Mouse (Mus musculus): ENCODE measurements around the gene Slc39a7.
"Not testable (repeated sequence)": the region's sequence is repeated elsewhere in the genome, so short reads cannot be mapped to it uniquely, and the experiment has no call there.

Slc39a7 gene

GRCm38 (mm10) chr17:34029890-34030595, 1.4 kb downstream of the Slc39a7 start:
- no peak for DNase-seq

DNA sequence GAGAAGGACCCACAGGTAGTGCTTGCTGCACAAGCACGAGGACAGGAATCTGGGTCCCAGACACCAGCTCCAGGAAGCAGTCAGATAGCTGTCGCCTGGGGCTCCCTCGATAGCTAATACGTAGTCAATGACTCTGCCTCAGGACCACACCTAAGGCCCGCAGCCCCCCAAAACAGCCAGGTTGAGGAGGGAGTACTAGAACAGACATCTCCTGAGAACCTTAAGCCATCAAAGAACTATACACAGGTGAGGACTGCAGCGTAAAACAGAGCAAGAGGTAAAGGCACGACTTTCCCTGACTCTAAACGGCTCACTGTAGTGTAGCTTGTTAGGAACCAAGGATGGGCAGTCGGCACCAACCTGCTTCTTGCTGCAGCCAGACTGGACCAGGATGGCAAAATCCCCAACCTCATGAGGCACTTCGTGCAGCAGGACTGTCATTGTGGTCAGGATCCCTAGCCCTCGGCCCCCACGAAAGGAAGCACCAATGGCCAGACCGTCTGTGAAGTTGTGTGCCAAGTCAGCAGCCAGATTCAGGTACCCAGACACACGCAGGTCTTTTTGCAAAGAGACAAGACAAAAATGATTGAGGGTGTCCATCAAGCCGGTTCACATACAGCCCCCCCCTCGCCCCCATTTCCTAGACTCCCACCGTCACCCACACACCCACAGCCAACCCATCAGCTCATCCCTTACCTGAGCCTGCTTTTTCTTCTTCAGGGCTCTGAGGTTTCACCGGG, 2.2 kb downstream of the Slc39a7 start:
- DNase-seq, result no peak

- DNase-seq, result no peak
Measured at GRCm38 (mm10) chr17:34028501-34029149, 2.9 kb downstream of the Slc39a7 start.

DNA sequence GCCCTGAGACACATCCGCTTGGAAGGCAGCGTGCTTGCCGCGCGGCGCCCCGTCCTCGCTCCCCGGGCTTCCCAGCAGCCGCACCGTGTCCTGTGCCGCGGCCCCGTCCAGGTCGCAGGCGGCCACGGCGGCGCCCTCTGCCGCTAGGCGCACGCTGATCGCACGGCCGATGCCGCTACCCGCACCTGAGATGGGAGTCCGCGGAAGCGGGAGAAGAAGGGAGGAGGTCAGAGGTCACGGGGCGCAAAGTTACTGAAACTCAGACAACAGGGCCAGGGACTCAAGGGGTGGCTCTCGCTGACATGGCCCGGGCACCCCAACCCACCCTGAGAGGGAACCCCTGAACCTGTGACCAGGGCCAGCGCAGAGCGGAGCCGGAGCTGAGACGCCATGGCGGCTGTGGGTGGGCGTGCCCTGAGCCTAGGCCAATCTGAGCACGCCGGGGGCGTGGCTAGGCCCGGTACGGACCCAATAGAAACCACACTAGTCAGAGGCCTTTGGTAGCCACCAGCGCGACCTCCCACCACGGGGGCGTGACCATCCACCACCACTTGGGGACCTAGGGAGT, 3.7 kb downstream of the Slc39a7 start, which contains the start of gene H2-Ke6:
TSS of gene H2-Ke6 (minus strand) at position 405 of the 568 bp plus-strand sequence.
- peak; percentile 93 to 96 for DNase-seq

DNA sequence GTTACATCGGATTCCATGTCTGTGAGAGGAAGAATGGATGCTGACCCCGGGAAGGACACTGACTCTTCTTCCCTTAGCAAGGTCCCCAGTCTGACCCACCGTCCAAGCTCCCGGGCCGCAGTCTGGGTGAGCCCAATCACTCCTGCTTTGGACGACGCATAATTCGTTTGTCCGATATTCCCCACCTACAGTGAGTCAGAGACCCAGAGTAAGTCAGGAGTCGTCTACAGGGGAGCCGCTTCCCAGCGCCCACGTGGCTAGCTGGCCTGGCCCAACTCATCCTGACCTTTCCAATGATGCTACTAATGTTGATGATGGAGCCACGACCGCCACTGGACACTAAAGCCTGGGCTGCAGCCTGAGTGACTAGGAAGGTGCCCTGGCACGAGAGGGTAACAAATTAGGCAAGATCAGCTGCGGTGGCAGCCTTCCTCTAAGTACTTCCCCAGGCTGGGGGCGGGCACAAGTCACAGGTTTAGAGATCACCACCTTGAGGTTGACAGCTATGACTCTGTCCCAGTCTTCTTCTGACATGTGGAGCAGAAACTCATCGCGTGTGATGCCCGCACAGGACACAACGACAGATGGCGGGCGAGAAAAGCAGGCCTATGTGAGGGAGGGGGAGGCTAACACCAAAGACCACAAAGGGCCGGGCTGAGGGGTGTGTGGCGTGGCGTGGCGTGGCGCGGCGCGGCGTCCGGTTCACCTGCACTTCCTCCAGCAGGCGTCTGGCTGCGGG, 4.4 kb downstream of the Slc39a7 start:
- DNase-seq, result peak in 1 of 2 experiments; percentile 62

DNA sequence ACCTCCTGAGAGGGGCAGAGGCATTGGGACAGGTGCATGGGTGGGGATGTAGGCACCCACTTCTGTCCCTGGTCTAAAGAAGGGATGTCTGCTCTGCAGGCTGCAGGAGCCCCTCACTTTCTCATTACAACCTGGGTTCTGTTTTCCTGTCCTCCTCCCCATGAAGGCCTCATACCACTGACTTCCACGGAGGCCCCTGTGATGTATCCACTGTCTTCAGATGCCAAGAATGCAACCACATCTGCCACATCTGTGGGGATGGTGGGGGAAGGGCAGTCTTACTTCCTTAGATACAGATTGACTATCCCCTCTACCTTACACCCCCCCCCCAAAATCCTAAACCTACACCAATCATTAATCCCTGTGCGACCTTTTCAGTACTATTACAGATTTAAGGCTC, 5.3 kb downstream of the Slc39a7 start:
- DNase-seq, result no peak

DNA sequence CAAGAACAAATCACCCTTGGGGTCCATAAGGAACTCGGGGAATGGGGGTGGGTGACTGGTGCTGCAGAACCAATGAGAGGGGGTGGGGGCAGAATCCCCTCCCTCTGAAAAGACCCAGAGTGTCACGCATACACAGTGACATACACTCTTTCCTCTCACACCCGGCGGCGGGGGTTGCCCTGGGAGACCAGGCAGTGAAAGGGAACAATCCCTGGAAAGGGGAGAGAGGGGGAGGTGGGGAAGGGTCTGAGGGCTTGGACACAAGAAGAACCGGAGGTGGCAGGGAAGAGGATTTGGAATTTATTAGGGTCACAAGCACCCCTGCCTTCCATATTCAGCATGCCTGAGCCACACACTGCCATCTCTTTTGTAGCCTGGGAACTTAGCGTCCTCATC, 5.7 kb downstream of the Slc39a7 start:
- DNase-seq, result no peak

DNA sequence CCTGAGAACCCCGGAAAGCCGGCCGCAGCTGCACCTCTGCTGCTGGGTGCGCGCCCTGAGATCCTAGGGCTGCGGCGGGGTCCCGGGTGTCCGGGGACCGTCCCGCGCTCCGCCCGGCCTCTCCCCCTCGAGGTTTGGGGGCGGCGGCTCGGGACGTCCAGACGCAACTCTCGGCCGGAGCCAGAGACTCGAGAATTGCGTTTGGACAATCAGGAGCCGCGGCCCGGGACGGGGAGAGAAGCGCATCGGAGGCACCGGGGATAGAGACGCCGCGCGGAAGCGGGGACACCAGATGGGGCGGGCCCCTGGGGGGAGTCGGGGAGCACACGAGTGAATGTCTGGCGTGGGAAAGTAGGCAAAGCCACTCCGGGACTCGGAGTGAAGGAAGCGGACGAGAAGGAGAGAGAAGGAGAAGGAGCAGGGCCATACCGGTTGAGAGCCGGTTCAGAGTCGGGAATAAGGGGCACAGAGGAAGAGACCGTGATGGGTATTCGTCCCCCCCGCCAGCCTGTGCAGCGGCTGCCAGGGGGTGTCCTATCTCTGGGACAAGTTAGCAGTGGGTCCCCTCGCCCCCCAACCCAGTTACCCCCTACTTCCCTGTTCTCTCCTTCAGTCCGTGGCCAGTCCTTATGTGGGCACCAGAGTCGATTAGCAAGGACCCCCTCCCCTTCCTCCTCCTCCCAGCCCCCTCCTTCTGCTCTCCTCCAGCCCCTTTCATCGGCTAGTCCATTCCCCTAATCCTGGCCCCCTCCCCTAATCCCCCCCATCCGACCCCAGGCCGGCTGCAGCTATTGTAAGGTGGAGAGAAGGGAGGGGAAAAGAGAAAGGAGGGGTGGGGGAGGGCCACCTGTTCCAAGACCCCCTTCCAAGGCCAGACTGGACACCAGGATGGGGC, 6.4 kb downstream of the Slc39a7 start:
- no peak for DNase-seq

- peak; percentile 82 to 87 for DNase-seq
Measured at GRCm38 (mm10) chr17:34024317-34024821, 7.1 kb downstream of the Slc39a7 start, which contains the start of gene Ring1. Gene Ring1 (minus strand): TSS chr17:34024680.

DNA sequence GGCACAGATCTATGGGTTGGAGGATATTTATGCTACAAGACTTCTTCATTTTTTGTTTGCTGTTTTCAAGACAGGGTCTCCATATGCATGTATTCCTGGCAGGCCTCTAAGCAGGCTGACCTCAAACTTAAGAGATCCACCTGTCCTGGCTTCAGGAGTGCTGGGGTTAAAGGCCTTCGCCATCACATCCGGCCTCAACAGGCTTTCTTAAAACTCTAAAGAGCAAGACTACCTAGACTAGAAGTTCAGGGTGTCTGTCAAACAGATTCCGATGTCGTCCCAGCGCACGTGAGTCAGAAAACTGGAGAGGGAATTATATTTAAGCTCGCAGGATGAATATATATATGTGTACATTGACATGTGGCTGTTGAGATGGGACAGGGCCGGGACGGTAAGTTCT, 7.8 kb downstream of the Slc39a7 start:
- no peak for DNase-seq

DNA sequence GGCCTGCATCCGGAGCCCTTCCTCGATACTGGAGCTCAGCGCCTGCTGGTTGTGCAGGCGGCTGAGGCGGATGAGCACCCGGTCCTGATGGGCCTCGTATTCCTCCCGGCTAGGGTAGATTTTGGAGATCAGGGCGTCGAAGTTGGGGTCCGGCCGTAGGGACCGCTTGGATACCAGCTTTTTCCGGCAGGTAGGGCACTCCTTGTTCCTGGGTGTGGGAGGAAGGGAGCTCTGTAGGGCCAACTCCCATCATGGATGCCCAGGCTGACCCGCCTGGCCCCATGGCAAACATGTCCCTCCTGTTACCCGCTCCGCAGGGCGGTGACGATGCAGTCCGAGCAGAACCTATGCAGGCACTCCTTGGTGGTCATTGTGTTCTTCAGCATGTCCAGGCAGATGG, 8.5 kb downstream of the Slc39a7 start:
- no peak for DNase-seq

DNA sequence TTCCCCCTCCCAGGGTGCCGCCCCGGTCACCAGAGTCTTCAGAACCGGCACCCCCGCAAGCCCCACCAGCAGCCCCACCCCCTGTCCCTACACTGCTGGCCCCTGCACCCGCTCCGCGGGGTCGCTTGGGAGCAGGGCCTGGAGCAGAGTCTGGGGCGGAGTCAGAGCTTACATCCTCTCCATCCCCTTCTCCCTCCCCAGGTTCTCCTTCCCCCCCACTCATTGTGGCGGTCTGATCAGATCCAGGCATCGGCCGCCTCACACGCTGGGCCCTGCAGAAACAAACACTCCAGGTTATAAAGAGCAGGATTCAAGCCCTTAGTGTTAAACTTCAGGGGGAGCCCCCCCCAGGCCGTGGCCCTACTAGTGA, 9.1 kb downstream of the Slc39a7 start:
- no peak for DNase-seq

DNA sequence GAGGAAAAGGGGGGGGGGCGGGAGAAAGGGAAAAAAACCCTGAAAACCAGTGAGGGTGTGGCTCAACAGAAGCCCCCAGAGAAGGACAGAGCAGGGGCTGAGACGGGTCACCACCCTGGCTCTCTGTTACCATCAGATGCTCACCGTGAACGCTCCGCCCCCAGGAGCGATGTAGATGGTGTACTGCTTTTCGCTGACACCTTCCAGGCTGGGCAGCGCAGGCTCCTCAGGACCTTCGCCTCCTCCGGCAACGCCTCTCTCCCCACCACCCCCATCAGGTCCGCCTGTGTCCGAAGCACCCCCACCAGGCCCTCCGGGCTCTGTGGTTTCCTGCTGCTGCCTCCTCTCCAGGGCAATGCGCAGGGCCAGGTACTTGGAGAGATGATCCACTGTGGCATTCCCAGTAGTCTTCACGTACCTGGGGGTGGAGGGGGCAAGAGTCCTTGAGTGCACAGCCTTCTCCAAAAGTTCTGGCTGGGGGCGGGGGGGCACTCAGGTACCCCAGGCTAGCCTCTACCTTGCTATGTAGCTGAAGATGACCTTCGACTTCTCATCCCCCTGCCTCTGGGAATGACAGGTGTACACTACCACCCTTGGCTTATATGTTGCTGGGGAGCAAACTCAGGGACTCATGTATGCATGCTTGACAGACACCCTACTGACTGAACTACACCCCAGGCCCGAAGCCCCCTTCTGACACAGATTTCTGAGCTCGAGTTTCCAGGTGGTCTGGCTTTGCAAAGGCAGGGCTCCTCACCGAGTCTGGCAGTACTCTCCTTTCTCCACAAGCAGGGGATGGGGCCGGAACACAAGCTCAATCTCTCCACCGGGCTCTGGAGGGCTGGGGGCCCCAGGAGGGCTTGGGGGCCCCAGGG, 9.7 kb downstream of the Slc39a7 start:
- DNase-seq, result no peak

GRCm38 (mm10) chr17:34013436-34013835, 18.0 kb downstream of the Slc39a7 start:
- DNase-seq, result no peak

DNA sequence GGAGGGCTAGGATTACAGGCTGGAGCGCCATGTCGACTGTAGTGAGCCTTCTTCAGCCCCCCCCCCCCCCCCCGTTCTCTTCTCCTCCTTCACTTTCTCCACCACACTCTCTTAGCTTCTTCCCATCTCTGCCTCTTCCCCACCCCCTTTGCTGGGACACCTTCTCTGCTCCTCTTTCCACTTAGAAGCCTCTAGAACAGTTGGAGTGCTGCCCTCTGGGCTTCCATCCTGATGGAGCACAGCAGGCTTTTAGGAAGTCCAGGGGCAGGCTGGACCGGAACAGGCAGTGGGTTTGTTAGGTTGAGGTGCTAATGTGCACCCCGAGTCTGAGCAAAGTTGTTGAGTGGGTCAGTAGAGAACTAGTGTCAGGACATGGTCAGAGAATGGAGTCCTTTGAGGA, 21.3 kb downstream of the Slc39a7 start:
- no peak for DNase-seq

DNA sequence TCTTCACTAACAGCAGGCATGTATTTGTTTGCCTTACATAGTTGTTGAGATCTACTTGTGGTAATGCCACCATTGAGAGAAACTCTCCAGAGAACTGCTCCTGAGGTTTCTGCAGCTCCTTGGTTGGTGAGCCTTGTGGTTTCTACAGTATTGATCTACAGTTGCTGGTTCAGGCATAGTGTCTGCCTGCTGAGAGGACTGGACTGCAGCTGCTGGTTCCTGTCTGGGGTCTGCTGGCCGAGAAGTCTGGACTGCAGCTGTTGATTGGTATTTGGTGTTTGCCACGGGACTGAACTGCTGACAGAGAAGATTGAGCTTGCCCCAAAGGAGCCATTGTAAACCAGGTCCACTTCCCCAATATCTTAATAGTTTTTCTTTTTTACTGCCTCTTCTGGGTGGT, 24.9 kb downstream of the Slc39a7 start:
- no peak for DNase-seq

- no peak for DNase-seq
Measured at GRCm38 (mm10) chr17:34003426-34003825, 28.1 kb downstream of the Slc39a7 start.

DNA sequence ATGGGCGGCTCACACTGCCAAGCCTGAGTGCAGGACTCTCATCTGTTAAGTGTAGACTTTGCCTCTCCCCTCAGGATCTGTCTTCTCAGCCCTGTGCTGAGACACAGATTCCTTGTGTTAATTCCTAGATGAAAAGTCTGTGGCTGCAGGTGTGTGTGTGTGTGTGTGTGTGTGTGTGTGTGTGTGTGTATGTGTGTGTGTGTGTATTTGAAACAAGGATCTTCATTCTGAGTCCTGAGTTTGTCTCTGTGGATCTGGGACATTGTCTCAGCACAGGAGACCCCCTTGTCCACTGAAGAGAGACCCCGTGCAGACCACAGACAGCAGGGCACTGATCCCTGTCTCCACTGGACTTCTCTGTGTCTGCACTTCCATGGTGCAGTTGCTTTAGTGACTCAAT, 30.7 kb downstream of the Slc39a7 start:
- DNase-seq, result not testable (repeated sequence)

DNA sequence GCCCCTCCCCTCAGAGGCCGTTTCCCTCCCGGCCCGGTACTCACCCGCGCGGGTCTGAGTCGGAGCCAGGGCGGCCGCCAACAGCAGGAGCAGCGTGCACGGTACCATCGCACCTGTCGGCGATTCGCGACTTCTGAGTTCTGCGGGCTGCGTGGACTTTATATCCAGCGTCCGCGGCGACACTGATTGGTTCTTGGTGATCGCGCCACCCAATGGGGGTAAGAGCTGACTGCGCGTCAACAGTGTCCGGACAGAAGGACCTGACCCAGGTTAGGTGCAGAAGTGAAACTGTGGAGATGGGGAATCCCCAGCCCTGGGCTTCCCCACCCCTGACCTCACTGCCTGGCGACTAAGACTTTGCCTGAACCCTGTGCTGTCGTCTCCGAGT, 31.3 kb downstream of the Slc39a7 start, which contains the start of gene H2-K1:
TSS of gene H2-K1 (minus strand) at position 198 of the 388 bp plus-strand sequence.
- DNase-seq, result peak; percentile 98
